Mouse (Mus musculus): ENCODE data around the gene Erich3. TPM values are rescaled to one million over a fixed set of nuclear protein-coding genes. Genes with fewer than 3 reads are reported as not detected.

Erich3 gene
- polyA plus RNA-seq, 1 experiment from 2014 or later, result not detected

DNA sequence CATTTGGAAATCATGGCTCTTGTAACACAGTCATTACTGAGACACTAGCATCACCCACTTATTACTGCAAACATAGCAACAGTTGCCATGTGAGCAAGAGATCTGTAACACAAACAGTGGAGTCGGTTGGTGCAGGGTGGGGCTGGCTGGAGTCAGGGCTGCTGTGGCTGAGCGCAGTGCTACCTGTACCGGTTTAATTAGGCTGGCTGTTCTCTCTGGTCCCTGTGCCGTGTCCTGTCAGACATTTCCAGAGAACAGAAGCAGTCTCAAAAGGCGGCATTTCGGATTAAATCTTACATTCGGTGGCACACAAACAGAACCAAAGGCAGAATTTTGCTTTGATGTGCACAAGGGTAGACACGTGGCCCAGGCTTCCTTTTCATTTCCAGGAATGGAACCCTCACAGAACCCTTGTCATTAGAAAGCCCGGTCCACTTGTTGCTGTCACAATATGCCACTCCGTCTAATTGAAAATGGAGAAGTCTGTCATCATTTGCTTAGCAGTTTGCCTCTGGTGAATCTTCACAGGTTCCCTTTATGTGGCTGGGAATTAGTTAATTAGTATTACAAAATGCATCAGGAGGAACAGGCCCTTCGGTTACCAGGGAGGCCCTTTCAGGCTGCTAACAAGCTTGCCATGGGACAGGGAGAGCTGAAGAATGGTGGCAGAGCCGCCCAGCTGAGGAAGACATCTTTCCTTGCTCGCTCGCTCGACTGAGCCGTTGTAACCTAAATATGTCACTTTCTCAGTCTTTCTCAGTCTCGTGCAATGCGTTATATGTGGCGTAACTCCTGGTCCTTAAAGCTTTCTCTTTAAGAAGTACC is 153.4 kb downstream of the Erich3 start:
- H3K4me2 ChIP-seq (replicated peaks; ENCODE audit: low read depth, low read length), result no peak overlapping the region
- H3K27ac ChIP-seq (ENCODE audit: low read depth, low read length), result no peak overlapping the region
- 0 out of 2 replicates have a peak, but pooled peaks cover 2% of the 10 kb centered on the region for H3K27me3 ChIP-seq (ENCODE audit: control insufficient read depth, insufficient read depth, low read length)
- no peak overlapping the region for H3K9ac ChIP-seq (ENCODE audit: low read depth, low read length)
- H3K9me3 ChIP-seq (ENCODE audit: control insufficient read depth, low read length), result no peaks in the 10 kb centered on the region
- H3K4me3 ChIP-seq (ENCODE audit: low read length), result no peak overlapping the region
- H3K36me3 ChIP-seq (ENCODE audit: control insufficient read depth, insufficient read depth, low read length), result no peaks in the 10 kb centered on the region
- ATAC-seq (ENCODE audit: low FRiP score, low TSS enrichment), result 0 out of 2 replicates have a peak, but pooled peaks have one; percentile 59
- WGBS, result 47% methylated on average over 19 of the region's 19 CpGs
- H3K4me1 ChIP-seq (ENCODE audit: control insufficient read depth, insufficient read depth, low read length), result no peaks in the 10 kb centered on the region

Other genes with a start within 250 kb of the Erich3 start
- 28.5 and 33.4 TPM in 2 replicates for gene Cryz, start 67.1 kb upstream of the Erich3 start, polyA plus RNA-seq (2014; fragmentation: Nextera tagmentation; extraction: Ambion mirVana)
- gene Tyw3, start 66.8 kb upstream of the Erich3 start, polyA plus RNA-seq (2014; fragmentation: Nextera tagmentation; extraction: Ambion mirVana), result 18.6 and 21.5 TPM in 2 replicates

All from kidney, embryonic 14.5 days (tissue).